Mouse (Mus musculus): ENCODE data around the gene Card19.

- no peak for TF ChIP-seq CTCF (conservative IDR thresholded peaks at IDR 0.05; ENCODE audit: insufficient read depth, insufficient read length, low read depth, low read length)
- no peak for TF ChIP-seq POLR2A (IDR thresholded peaks at IDR 0.05; ENCODE audit: low read depth, low read length)
Measured at GRCm38 (mm10) chr13:49216220-49216552, 349 bp upstream of the Card19 start.

All from kidney, adult 2 months (tissue).